Mouse (Mus musculus): ENCODE results near the gene Kcnq5. TPM values are rescaled to one million over a fixed set of nuclear protein-coding genes. Genes with fewer than 3 reads are reported as not detected.

Gene Kcnq5
- total and polyA plus RNA-seq, 3 experiments = 0.11 TPM; not detected in 2

- DNase-seq (ENCODE audit: low spot score) (no peak), ATAC-seq (ENCODE audit: extremely low read depth, insufficient number of reproducible peaks, low FRiP score, poor library complexity, severe bottlenecking) (no peak)
- no peaks in the 10 kb centered on the region for H3K36me3 ChIP-seq (replicated peaks)
- no peak overlapping the region for H3K4me3 ChIP-seq (ENCODE audit: low read depth, low read length)
- no peaks in the 10 kb centered on the region for H3K4me1 ChIP-seq (ENCODE audit: insufficient read depth, low read depth, low read length)
- H3K27me3 ChIP-seq (ENCODE audit: insufficient read depth, low read length) = no peaks in the 10 kb centered on the region
- TF ChIP-seq POLR2AphosphoS5 (IDR thresholded peaks at IDR 0.05; ENCODE audit: insufficient replicate concordance, low read depth, low read length) (no peak), CTCF (IDR thresholded peaks at IDR 0.05; ENCODE audit: low read depth, low read length) (no peak), GATA1 (IDR thresholded peaks at IDR 0.05; ENCODE audit: borderline replicate concordance, low read length) (no peak), TAL1 (conservative IDR thresholded peaks at IDR 0.05; ENCODE audit: low read depth, low read length) (no peak), GATA2 (IDR thresholded peaks at IDR 0.05; ENCODE audit: borderline replicate concordance, low read depth, low read length) (no peak)
- H3K9me3 ChIP-seq (replicated peaks) = no peaks in the 10 kb centered on the region
Measured at GRCm38 (mm10) chr1:21883747-21884146, 78.0 kb downstream of the Kcnq5 start.

- H3K36me3 ChIP-seq (replicated peaks) = no peaks in the 10 kb centered on the region
- H3K27me3 ChIP-seq (ENCODE audit: insufficient read depth, low read length) = peaks cover 3% of the 10 kb centered on the region
- no peaks in the 10 kb centered on the region for H3K9me3 ChIP-seq (replicated peaks)
- ATAC-seq (ENCODE audit: extremely low read depth, insufficient number of reproducible peaks, low FRiP score, poor library complexity, severe bottlenecking) = no peak
- H3K4me1 ChIP-seq (ENCODE audit: insufficient read depth, low read depth, low read length) = no peaks in the 10 kb centered on the region
- TF ChIP-seq GATA2 (IDR thresholded peaks at IDR 0.05; ENCODE audit: borderline replicate concordance, low read depth, low read length) (no peak), CTCF (IDR thresholded peaks at IDR 0.05; ENCODE audit: low read depth, low read length) (no peak), POLR2AphosphoS5 (IDR thresholded peaks at IDR 0.05; ENCODE audit: insufficient replicate concordance, low read depth, low read length) (no peak), TAL1 (conservative IDR thresholded peaks at IDR 0.05; ENCODE audit: low read depth, low read length) (no peak), GATA1 (IDR thresholded peaks at IDR 0.05; ENCODE audit: borderline replicate concordance, low read length) (no peak)
- DNase-seq (ENCODE audit: low spot score) = no peak
- no peak overlapping the region for H3K4me3 ChIP-seq (ENCODE audit: low read depth, low read length)
Measured at GRCm38 (mm10) chr1:21870889-21871288, 90.9 kb downstream of the Kcnq5 start.

- H3K4me1 ChIP-seq (ENCODE audit: insufficient read depth, low read depth, low read length) = no peaks in the 10 kb centered on the region
Measured at GRCm38 (mm10) chr1:21868484-21868883, 93.3 kb downstream of the Kcnq5 start.

DNA sequence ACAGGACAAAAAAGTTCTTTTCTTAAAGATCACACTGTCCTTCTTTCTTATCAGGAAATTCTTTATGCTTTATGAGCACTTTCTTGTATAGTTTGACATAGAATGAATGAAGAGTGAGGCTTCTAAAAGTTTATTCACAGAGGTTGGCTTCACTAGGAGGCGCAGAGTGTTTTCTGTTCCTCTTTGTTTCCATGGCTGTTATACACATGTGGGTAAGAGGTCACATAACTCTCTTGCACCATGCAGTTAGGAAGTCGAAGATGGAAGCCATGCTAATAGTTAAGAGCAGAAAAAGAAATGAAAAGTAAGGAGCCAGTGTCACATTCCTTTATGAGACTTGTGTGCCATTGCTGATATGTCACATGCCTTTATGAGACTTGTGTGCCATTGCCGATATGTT lies 105.3 kb downstream of the Kcnq5 start:
- TF ChIP-seq GATA2 (IDR thresholded peaks at IDR 0.05; ENCODE audit: borderline replicate concordance, low read depth, low read length) (no peak), POLR2AphosphoS5 (IDR thresholded peaks at IDR 0.05; ENCODE audit: insufficient replicate concordance, low read depth, low read length) (no peak), CTCF (IDR thresholded peaks at IDR 0.05; ENCODE audit: low read depth, low read length) (no peak), GATA1 (IDR thresholded peaks at IDR 0.05; ENCODE audit: borderline replicate concordance, low read length) (no peak), TAL1 (conservative IDR thresholded peaks at IDR 0.05; ENCODE audit: low read depth, low read length) (no peak)
- no peak for ATAC-seq (ENCODE audit: extremely low read depth, insufficient number of reproducible peaks, low FRiP score, poor library complexity, severe bottlenecking)
- DNase-seq (ENCODE audit: low spot score) = no peak

More at GRCm38 (mm10) chr1:21868484-21868883, 93.3 kb downstream of the Kcnq5 start:
- Histone ChIP-seq H3K36me3 (replicated peaks) (no peaks in the 10 kb centered on the region), H3K27me3 (ENCODE audit: insufficient read depth, low read length) (peaks cover 3% of the 10 kb centered on the region), H3K9me3 (replicated peaks) (no peaks in the 10 kb centered on the region), H3K4me3 (ENCODE audit: low read depth, low read length) (no peak overlapping the region)
- ATAC-seq (ENCODE audit: extremely low read depth, insufficient number of reproducible peaks, low FRiP score, poor library complexity, severe bottlenecking) = no peak
- TF ChIP-seq GATA2 (IDR thresholded peaks at IDR 0.05; ENCODE audit: borderline replicate concordance, low read depth, low read length) (no peak), POLR2AphosphoS5 (IDR thresholded peaks at IDR 0.05; ENCODE audit: insufficient replicate concordance, low read depth, low read length) (no peak)
- DNase-seq (ENCODE audit: low spot score) = no peak

DNA sequence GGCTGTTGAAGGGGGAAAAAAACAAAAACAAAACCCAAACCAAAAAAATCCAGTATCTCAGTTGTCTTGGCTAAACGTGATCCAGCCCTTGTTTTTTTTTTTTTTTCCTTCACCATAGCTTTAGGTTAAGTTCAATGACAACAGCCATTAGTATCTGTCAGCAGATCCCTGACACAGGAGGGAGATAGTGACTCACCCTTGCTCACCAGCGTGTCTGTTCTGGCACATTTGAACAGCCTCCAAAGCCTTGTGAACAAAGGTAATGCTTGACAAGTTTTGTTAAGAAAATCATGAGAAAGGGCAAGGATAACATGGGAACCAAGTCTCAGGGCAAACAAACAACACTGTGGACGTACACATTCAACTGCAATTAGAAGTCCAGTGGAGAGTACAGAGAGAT lies 123.2 kb downstream of the Kcnq5 start:
- Histone ChIP-seq H3K27me3 (ENCODE audit: insufficient read depth, low read length) (no peaks in the 10 kb centered on the region), H3K4me1 (ENCODE audit: insufficient read depth, low read depth, low read length) (no peaks in the 10 kb centered on the region), H3K4me3 (ENCODE audit: low read depth, low read length) (no peak overlapping the region), H3K9me3 (replicated peaks) (no peaks in the 10 kb centered on the region), H3K36me3 (replicated peaks) (no peaks in the 10 kb centered on the region)
- ATAC-seq (ENCODE audit: extremely low read depth, insufficient number of reproducible peaks, low FRiP score, poor library complexity, severe bottlenecking) (no peak), DNase-seq (ENCODE audit: low spot score) (no peak)
- no peak for TF ChIP-seq TAL1 (conservative IDR thresholded peaks at IDR 0.05; ENCODE audit: low read depth, low read length)
- TF ChIP-seq CTCF (IDR thresholded peaks at IDR 0.05; ENCODE audit: low read depth, low read length) = no peak
- no peak for TF ChIP-seq POLR2AphosphoS5 (IDR thresholded peaks at IDR 0.05; ENCODE audit: insufficient replicate concordance, low read depth, low read length)

More for the DNA sequence above, 105.3 kb downstream of the Kcnq5 start:
- Histone ChIP-seq H3K27me3 (ENCODE audit: insufficient read depth, low read length) (no peaks in the 10 kb centered on the region), H3K9me3 (replicated peaks) (no peaks in the 10 kb centered on the region), H3K4me3 (ENCODE audit: low read depth, low read length) (no peak overlapping the region), H3K4me1 (ENCODE audit: insufficient read depth, low read depth, low read length) (no peaks in the 10 kb centered on the region), H3K36me3 (replicated peaks) (no peaks in the 10 kb centered on the region)

GRCm38 (mm10) chr1:21837387-21837786 lies 124.4 kb downstream of the Kcnq5 start:
- Histone ChIP-seq H3K27me3 (ENCODE audit: insufficient read depth, low read length) (no peaks in the 10 kb centered on the region), H3K36me3 (replicated peaks) (no peaks in the 10 kb centered on the region), H3K4me3 (ENCODE audit: low read depth, low read length) (no peak overlapping the region), H3K4me1 (ENCODE audit: insufficient read depth, low read depth, low read length) (no peaks in the 10 kb centered on the region), H3K9me3 (replicated peaks) (no peaks in the 10 kb centered on the region)
- ATAC-seq (ENCODE audit: extremely low read depth, insufficient number of reproducible peaks, low FRiP score, poor library complexity, severe bottlenecking) = no peak
- no peak for DNase-seq (ENCODE audit: low spot score)
- TF ChIP-seq POLR2AphosphoS5 (IDR thresholded peaks at IDR 0.05; ENCODE audit: insufficient replicate concordance, low read depth, low read length) = no peak
- no peak for TF ChIP-seq CTCF (IDR thresholded peaks at IDR 0.05; ENCODE audit: low read depth, low read length)
- no peak for TF ChIP-seq TAL1 (conservative IDR thresholded peaks at IDR 0.05; ENCODE audit: low read depth, low read length)
- no peak for TF ChIP-seq GATA2 (IDR thresholded peaks at IDR 0.05; ENCODE audit: borderline replicate concordance, low read depth, low read length)
- no peak for TF ChIP-seq GATA1 (IDR thresholded peaks at IDR 0.05; ENCODE audit: borderline replicate concordance, low read length)

DNA sequence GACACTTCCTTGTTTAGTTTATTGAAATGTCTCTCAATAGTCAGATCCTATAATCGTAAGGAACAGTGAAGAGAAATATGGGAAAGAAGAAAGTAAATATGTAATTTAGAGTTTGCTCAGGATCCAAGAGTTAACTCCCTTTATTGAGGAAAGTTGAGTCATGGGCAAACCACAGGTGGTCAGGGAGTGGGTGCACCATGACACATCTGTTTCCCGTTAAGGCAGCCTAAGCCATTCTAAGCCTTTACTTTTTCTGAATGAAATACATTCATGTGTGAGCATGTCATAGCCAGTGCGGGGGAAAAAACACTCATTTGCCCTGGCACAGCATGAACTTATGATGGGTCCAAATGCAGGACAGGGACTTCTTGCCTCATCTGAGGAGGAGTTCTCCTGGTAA lies 125.4 kb downstream of the Kcnq5 start:
- Histone ChIP-seq H3K4me3 (ENCODE audit: low read depth, low read length) (no peak overlapping the region), H3K36me3 (replicated peaks) (no peaks in the 10 kb centered on the region), H3K27me3 (ENCODE audit: insufficient read depth, low read length) (no peaks in the 10 kb centered on the region), H3K4me1 (ENCODE audit: insufficient read depth, low read depth, low read length) (no peaks in the 10 kb centered on the region), H3K9me3 (replicated peaks) (no peaks in the 10 kb centered on the region)
- DNase-seq (ENCODE audit: low spot score) = no peak
- TF ChIP-seq POLR2AphosphoS5 (IDR thresholded peaks at IDR 0.05; ENCODE audit: insufficient replicate concordance, low read depth, low read length) = no peak
- no peak for TF ChIP-seq TAL1 (conservative IDR thresholded peaks at IDR 0.05; ENCODE audit: low read depth, low read length)
- no peak for TF ChIP-seq GATA2 (IDR thresholded peaks at IDR 0.05; ENCODE audit: borderline replicate concordance, low read depth, low read length)
- TF ChIP-seq GATA1 (IDR thresholded peaks at IDR 0.05; ENCODE audit: borderline replicate concordance, low read length) = no peak
- ATAC-seq (ENCODE audit: extremely low read depth, insufficient number of reproducible peaks, low FRiP score, poor library complexity, severe bottlenecking) = no peak

Measured in G1E (cell line).